Mouse (Mus musculus) sigmoid colon, adult 10 weeks (tissue): ENCODE results near the gene Serpina10. TPM values are rescaled to one million over a fixed set of nuclear protein-coding genes. Genes with fewer than 3 reads are reported as not detected.

Source experiments
- polyA plus RNA-seq: library from polyadenylated mRNA; stranded (reverse); fragments of 350-450 nt; fragmentation: Illumina TruSeq; extraction: RNeasy Lipid Tissue Mini Kit (QIAGEN cat#74804); gene quantifications from one replicate; pipeline ENCODE4 v1.2.3, GENCODE M21; 2014; ENCODE audit warnings: low read depth, low replicate concordance

Gene Serpina10
- 0.13 TPM for polyA plus RNA-seq

GRCm38 (mm10) chr12:103631203-103631612 lies at the start of gene Serpina10:
TSS of gene Serpina10 (minus strand) at chr12:103631444.

GRCm38 (mm10) chr12:103676039-103676438 lies 44.8 kb upstream of the Serpina10 start, which contains the start of gene Serpina16:
TSS of gene Serpina16 (minus strand) at chr12:103676139.

GRCm38 (mm10) chr12:103656848-103657626 lies 25.8 kb upstream of the Serpina10 start, which contains the start of gene Serpina6:
TSS of gene Serpina6 (minus strand) at chr12:103657212.

Other genes with a start within 250 kb of the Serpina10 start
- 1.1 TPM for gene Otub2, start 242.8 kb downstream of the Serpina10 start, polyA plus RNA-seq
- 0.47 TPM for gene 9330161L09Rik, start 223.6 kb downstream of the Serpina10 start, polyA plus RNA-seq
- gene Ddx24, start 205.6 kb downstream of the Serpina10 start, polyA plus RNA-seq, result 25.0 TPM
- gene Ifi27, start 197.2 kb downstream of the Serpina10 start, polyA plus RNA-seq, result 37.5 TPM
- 10.3 TPM for gene Ifi27l2a, start 187.8 kb downstream of the Serpina10 start, polyA plus RNA-seq
- 52.6 TPM for gene Ifi27l2b, start 174.2 kb downstream of the Serpina10 start, polyA plus RNA-seq
- 2.8 TPM for gene Ppp4r4, start 99.2 kb downstream of the Serpina10 start, polyA plus RNA-seq
- gene Serpina6, start 25.8 kb upstream of the Serpina10 start, polyA plus RNA-seq, result not detected
- not detected for gene Serpina16, start 44.7 kb upstream of the Serpina10 start, polyA plus RNA-seq
- gene Serpina1f, start 64.1 kb upstream of the Serpina10 start, polyA plus RNA-seq, result not detected
- not detected for gene Serpina1d, start 142.1 kb upstream of the Serpina10 start, polyA plus RNA-seq
- 0.98 TPM for gene Serpina1b, start 198.9 kb upstream of the Serpina10 start, polyA plus RNA-seq
- not detected for gene Serpina1a, start 232.1 kb upstream of the Serpina10 start, polyA plus RNA-seq